Mouse (Mus musculus) liver, embryonic 14.5 days (tissue): ENCODE measurements at regions not wholly inside any gene's neighbourhood (a gene's known extent, or its start where the extent isn't known, plus 50 kb on each side); places are given as distances from the start of the nearest gene placed in this dataset.

Experiments
- CTCF ChIP-seq: IDR thresholded peaks from 2 replicates; pipeline ENCODE4 v1.5.1; 2016; ENCODE audit warnings: antibody characterized with exemption, low read depth, control low read depth
- EP300 ChIP-seq: IDR thresholded peaks from 2 replicates; pipeline ENCODE4 v1.6.1; 2016; ENCODE audit warnings: antibody characterized with exemption, low read depth

GRCm38 (mm10) chr10:92314606-92315005, 407.6 kb downstream of the Nedd1 start:
- TF ChIP-seq CTCF = no peak
- no peak for TF ChIP-seq EP300
